Mouse (Mus musculus) thymus, postnatal 0 days (tissue): ENCODE data around the gene Slc6a9. TPM values are rescaled to one million over a fixed set of nuclear protein-coding genes. Genes with fewer than 3 reads are reported as not detected.
A peak's percentile ranks its signal among the peaks of the same experiment; 100 is the strongest.

Experiments
- DNase-seq: peaks from one replicate; pipeline ENCODE4 v3.0.0-alpha.2; 2015; ENCODE audit warnings: low spot score
- polyA plus RNA-seq: library from polyadenylated mRNA; unstranded; fragments of >200 nt; fragmentation: Nextera tagmentation; extraction: Ambion mirVana; gene quantifications from 2 replicates; pipeline ENCODE4 v1.2.1, GENCODE M21; 2015

The Slc6a9 gene
- 1.4 and 2.6 TPM in 2 replicates for polyA plus RNA-seq

DNA sequence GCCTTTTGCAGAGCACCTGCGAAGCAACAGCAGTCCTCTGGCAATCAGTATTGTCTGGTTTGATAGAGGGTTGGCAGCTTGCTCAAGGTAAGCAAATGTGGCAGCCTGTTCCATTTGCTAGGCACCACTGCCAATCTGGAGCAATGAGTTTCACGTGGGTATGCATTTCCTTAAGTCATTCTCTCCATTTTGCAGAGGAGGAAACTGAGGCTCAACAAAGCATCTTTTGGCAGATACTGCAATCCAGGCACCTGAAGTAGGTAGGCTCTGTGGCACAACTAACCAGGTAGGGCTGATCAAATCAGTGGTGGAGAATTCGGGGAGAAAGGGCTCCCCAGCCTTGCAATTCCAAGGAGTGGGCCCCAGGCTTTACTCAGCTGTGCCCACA lies at the start of gene Slc6a9:
Gene Slc6a9, plus strand, starts transcription at position 50 of the 388 bp plus-strand sequence.
- no peak for DNase-seq

DNA sequence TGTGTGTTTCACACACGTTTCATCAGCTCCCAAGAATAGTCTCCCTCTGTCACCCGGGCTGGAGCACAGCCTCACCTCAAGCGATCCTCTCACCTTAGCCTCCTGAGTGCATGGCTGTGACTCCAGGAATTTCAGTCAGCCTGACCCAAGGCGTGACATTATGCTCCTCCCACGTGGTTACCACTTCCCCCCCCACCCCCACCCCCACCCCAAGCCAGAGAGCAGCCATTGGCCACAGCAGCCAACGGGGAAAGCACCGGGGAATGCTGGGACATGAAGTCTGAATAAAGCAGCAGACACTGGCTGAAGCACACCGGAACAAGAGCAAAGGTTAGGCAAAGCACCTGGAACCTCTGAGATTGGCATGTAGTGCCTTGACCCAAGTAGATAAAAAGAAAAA lies 47.3 kb upstream of the Slc6a9 start:
- peak; percentile 29 for DNase-seq

- no peak for DNase-seq
These were observed 46.0 kb upstream of the Slc6a9 start for GRCm38 (mm10) chr4:117788308-117788707.

- no peak for DNase-seq
These were observed 34.4 kb upstream of the Slc6a9 start for GRCm38 (mm10) chr4:117799904-117800303.

DNA sequence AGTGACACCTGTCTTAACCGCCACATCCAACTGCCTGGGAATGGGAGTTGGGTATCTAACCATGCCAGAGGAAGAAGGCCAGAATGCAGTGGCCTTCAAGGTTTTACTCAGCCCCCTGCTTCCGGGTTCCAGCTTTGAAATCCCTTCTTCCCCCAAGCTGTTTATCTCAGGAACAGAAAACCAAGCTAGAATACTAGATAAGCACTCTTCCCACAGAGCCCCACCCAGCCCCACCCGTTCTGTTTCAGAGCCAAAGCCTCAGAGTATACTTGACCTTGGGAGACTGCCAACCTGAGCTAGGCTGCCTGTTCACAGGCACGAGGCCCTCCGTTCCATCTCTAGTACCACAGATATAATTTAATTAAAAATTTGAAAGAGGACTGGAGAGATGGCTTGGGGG lies 27.3 kb upstream of the Slc6a9 start:
- no peak for DNase-seq

GRCm38 (mm10) chr4:117810933-117811332 lies 23.4 kb upstream of the Slc6a9 start:
- DNase-seq: no peak

GRCm38 (mm10) chr4:117813591-117814192 lies 20.6 kb upstream of the Slc6a9 start:
- DNase-seq: peak; percentile 64

DNA sequence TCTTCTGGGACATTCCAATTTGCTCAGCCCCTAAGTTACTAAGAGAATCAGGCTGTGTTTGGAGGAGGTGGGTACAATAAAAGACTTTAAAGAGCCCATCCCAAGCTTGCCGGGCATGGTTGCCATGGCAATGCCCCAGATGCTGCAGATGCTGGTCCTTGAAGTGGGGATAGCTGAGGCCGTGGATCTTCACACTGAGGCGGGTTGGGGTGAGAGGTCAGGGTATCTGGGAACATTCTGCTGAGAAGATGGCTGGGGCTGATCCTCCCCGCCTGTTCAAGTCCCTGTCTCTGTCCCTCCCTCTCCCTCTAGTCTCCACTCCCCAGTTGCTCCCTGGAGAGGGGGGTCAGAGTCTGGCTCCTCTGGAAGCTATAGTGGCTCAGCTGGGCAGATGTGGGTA lies 20.0 kb upstream of the Slc6a9 start:
- no peak for DNase-seq

GRCm38 (mm10) chr4:117816776-117817175 lies 17.5 kb upstream of the Slc6a9 start:
- no peak for DNase-seq

DNA sequence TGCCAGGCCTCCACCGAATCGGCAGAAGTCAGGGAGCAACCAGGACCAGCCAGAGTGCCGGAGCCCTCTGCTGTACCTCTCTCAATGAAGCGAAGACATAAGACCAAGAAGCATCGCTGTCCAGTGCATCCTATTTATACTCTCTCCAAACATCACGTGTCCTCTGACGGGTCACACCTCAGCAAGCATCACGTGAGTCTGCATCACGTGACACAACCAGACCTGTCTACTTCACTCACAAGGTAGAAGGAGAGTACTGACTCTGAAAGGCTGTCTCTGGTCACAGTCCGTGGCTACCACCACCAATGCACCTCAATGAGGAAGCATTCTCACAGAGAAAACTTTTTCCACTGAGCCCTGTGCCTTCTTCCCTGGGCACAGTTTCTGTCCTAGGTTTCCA lies 16.3 kb upstream of the Slc6a9 start:
- no peak for DNase-seq

- no peak for DNase-seq
These were observed 5.6 kb upstream of the Slc6a9 start for GRCm38 (mm10) chr4:117828572-117829145.

GRCm38 (mm10) chr4:117829260-117830123 lies 4.8 kb upstream of the Slc6a9 start:
- DNase-seq: peak; percentile 14

GRCm38 (mm10) chr4:117830124-117830551 lies 4.2 kb upstream of the Slc6a9 start:
- no peak for DNase-seq

DNA sequence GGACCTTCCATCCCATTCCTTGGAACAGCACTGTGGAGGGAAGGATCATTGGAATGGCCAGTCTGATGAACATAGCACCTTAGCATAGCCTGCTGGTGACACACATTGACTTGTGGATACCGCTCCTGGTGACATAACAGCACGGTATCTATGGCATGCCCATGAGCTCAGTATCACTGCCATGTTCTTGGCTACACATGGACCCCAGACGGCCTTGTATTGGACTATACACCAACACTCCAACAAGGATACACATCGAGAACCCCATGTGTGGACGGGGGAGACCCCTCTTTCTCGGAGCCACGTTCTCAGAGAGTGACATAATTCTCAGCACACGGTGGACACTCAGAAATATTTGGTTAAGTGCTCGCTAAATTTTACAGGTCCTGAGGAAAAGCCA lies 3.5 kb upstream of the Slc6a9 start:
- DNase-seq: no peak

GRCm38 (mm10) chr4:117831499-117831898 lies 2.8 kb upstream of the Slc6a9 start:
- no peak for DNase-seq

GRCm38 (mm10) chr4:117831920-117832691 lies 2.2 kb upstream of the Slc6a9 start:
- no peak for DNase-seq

DNA sequence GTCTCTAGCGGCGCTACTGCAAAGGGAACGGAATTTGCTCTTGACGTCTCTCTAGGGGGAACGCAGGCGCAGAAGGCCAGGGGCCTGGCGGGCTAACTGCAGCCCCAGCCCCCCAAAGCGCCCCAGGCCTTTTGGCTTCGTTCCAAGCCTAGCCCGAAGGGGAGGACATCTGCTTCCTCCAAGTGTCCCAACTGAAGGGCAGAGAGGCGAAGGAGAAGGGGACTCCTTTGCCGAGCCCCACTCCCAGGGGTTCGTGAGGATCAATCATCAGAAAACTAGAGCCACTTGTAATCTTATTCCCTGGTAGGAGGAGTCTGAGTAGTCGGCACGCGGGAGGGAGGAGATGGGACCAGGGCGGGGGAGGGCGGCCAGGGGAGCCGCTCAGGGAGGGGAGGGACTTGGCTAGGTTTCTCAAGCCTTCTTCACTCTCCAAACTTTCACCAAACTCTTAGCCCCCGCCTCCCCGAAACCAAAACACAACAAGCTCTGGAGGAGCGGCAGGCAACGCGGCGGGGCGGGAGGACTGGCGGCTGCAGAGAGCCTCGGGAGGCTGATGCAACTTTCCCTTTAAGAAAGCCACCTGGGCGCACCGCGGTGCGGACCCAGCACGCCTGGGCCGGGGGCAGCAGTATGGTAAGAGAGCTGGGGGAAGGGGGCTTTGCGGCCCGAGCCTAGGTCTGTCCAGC lies 682 bp downstream of the Slc6a9 start:
- DNase-seq: peak; percentile 23

GRCm38 (mm10) chr4:117835531-117836111 lies 1.3 kb downstream of the Slc6a9 start:
- peak; percentile 28 for DNase-seq

DNA sequence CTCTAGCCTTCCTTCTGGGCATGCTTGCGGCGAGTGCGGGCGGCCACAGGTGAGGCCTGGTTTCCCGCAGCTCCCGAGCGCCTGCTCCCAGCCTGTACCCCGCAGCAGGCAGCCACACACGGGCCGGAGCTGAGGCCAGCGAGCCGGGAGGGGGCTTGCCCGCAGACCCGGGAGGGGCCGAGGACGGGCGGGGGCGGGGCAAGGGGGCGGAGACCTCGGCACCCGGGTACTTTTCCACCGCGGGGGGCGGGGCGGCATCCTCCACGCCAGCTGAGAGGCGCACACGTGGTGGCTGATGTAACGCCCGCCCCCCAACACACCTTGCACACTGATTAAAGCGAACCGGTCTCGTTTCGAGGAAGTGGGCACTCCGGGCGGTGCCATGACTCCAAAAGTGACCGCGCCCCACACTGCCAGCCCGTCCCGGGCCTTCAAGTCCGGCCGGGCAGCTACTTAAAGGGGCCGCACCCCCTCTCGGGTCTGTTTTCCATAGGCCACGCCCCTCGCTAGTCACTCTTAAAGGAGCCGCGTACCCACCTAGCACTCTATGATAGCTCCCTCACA lies 2.0 kb downstream of the Slc6a9 start:
- peak; percentile 82 for DNase-seq

DNA sequence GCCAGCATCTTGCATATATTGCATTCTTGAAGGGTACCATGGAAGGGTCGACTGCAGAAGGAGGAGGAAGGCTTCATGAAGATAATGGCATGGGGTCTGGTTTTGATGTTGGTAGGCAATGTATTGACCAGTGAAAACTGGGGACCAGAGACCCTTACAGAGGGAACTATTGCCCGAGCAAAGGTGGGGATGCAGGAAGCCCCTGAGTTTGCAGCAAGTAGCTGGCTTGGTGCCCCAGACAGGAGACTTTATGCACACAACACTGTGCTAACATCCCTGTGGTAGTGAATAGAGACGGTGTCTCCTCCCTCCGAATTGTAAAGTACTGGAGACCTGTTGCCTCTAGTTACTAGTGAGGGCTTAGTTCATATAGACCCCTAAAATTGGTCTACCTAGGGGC lies 3.0 kb downstream of the Slc6a9 start:
- DNase-seq: no peak
